Mouse (Mus musculus) liver, adult 2 months (tissue): Measurements from ENCODE around the gene Gm7138.

ENCODE experiments used
- CTCF ChIP-seq: fragments of 200-500 bp; IDR thresholded peaks from 2 replicates; pipeline ENCODE4 v1.5.1; 2011; ENCODE audit warnings: low read depth, low read length, control low read depth
- POLR2A ChIP-seq: fragments of 200-500 bp; IDR thresholded peaks from 2 replicates; pipeline ENCODE4 v1.6.1; 2011; ENCODE audit warnings: low read length, control low read depth; ENCODE audit not compliant: insufficient read depth; ENCODE audit errors: extremely low read depth

GRCm38 (mm10) chr10:77788621-77789020 lies 11.9 kb upstream of the Gm7138 start:
- no peak for TF ChIP-seq CTCF
- no peak for TF ChIP-seq POLR2A
